In genomic region chr14:105643285-105643957, GRCm38 (mm10) we compare ENCODE assay signal across 25 mouse cellular contexts.
DNase-seq lines count a peak whose midpoint lies in the region; ATAC-seq and TF ChIP-seq lines count a peak whose summit lies in the region.
"Had no signal": no experiment of that assay in that cellular context is flagged by ENCODE, and none has a peak within 500 bp of the region (broad histone marks: within the 10 kb centered on the region; RNA-seq: fewer than 3 reads in every experiment).

No protein-coding gene starts in this region.

- ATAC-seq in hindbrain, embryonic 15.5 days (ENCODE audit: low FRiP score, low read depth) = peak; percentile 79; the same call in 1 of the 2 replicates
- ATAC-seq in hindbrain, embryonic 13.5 days (ENCODE audit: low FRiP score) = no peak; the same call in 1 of the 2 replicates
- ATAC-seq: activated CD4-positive, CD25-positive, alpha-beta regulatory T cell, adult 4 months had no signal

- DNase-seq in left cerebral cortex, adult 2 months (ENCODE audit: extremely low spot score in 1 of 2, low spot score in 2 of 2) = no peak
- DNase-seq in left cerebral cortex, postnatal 25 days (ENCODE audit: low spot score in 2 of 2) = no peak
- DNase-seq in brain, embryonic 14.5 days (ENCODE audit: low read depth) = peak; percentile 69
- DNase-seq in B cell, adult 2 months = no peak
- DNase-seq: adrenal gland, adult 8-10 months; cerebellum, adult 8-10 months; cerebellum, postnatal 25 days; heart, adult 2 months; heart, postnatal 4 days; kidney, adult 2 months; kidney, postnatal 36 days; right cerebral cortex, postnatal 4 days; thymus, adult 18-20 months; thymus, postnatal 25 days had no signal

- no peaks in the 10 kb centered on the region for H3K27me3 ChIP-seq in hindbrain, embryonic 15.5 days
- no peaks in the 10 kb centered on the region for H3K27me3 ChIP-seq in hindbrain, embryonic 13.5 days
- H3K27me3 ChIP-seq: CH12.LX; heart, embryonic 12.5 days; limb, embryonic 13.5 days; lung, embryonic 15.5 days; midbrain, embryonic 12.5 days had no signal

- H3K36me3 ChIP-seq in hindbrain, embryonic 15.5 days = no peaks in the 10 kb centered on the region
- H3K36me3 ChIP-seq in hindbrain, embryonic 13.5 days = no peaks in the 10 kb centered on the region
- H3K36me3 ChIP-seq: heart, embryonic 12.5 days; limb, embryonic 13.5 days; lung, embryonic 15.5 days; midbrain, embryonic 12.5 days had no signal

- TF ChIP-seq CTCF in left cerebral cortex, adult 2 months (IDR thresholded peaks at IDR 0.05) = no peak
- no peak for TF ChIP-seq CTCF in brain, embryonic 14.5 days (IDR thresholded peaks at IDR 0.05; ENCODE audit: borderline replicate concordance, extremely low read depth, insufficient read depth, insufficient read length)
- TF ChIP-seq CTCF in cortical plate, adult 2 months (IDR thresholded peaks at IDR 0.05; ENCODE audit: extremely low read depth, insufficient read depth, low read length) = no peak

- H3K4me1 ChIP-seq in hindbrain, embryonic 15.5 days (replicated peaks) = no peaks in the 10 kb centered on the region
- H3K4me1 ChIP-seq in hindbrain, embryonic 13.5 days (replicated peaks) = no peaks in the 10 kb centered on the region
- H3K4me1 ChIP-seq in cortical plate, adult 2 months (ENCODE audit: control insufficient read depth, insufficient read depth, low read length) = 0 out of 2 replicates have a peak, but pooled peaks cover 2% of the 10 kb centered on the region
- H3K4me1 ChIP-seq: heart, embryonic 12.5 days; lung, embryonic 15.5 days; midbrain, embryonic 12.5 days had no signal

- no peak for TF ChIP-seq POLR2A in brain, embryonic 14.5 days (IDR thresholded peaks at IDR 0.05; ENCODE audit: borderline replicate concordance, extremely low read depth, insufficient read depth, insufficient read length, poor library complexity, severe bottlenecking)
- TF ChIP-seq POLR2A in cortical plate, adult 2 months (IDR thresholded peaks at IDR 0.05; ENCODE audit: extremely low read depth, insufficient read depth, low read length) = no peak

- H3K27ac ChIP-seq in hindbrain, embryonic 15.5 days (replicated peaks) = peak overlapping the region; percentile 62
- H3K27ac ChIP-seq in hindbrain, embryonic 13.5 days = no peak overlapping the region
- peak overlapping the region; percentile 61 for H3K27ac ChIP-seq in left cerebral cortex, adult 2 months
- peak overlapping the region; percentile 60; the same call in 1 of the 2 replicates for H3K27ac ChIP-seq in cortical plate, adult 2 months (ENCODE audit: insufficient read depth, low read length)
- H3K27ac ChIP-seq: heart, adult 2 months; limb, embryonic 13.5 days; lung, embryonic 15.5 days; midbrain, embryonic 12.5 days; stomach, postnatal 0 days had no signal

- no peak overlapping the region for H3K9ac ChIP-seq in hindbrain, embryonic 15.5 days
- no peak overlapping the region for H3K9ac ChIP-seq in hindbrain, embryonic 13.5 days
- H3K9ac ChIP-seq: heart, embryonic 12.5 days; limb, embryonic 13.5 days; lung, embryonic 15.5 days; midbrain, embryonic 12.5 days had no signal

- intact Hi-C loops in left cerebral cortex, adult 2 months (cut with DNase I) = no loop called here
- intact Hi-C loops in left cerebral cortex, postnatal 25 days (cut with DNase I) = no loop called here

- 62% methylated on average over 7 of the region's 7 CpGs for WGBS in hindbrain, embryonic 15.5 days
- WGBS in hindbrain, embryonic 13.5 days = 74% methylated on average over 7 of the region's 7 CpGs

- no peaks in the 10 kb centered on the region for H3K9me3 ChIP-seq in hindbrain, embryonic 15.5 days
- no peaks in the 10 kb centered on the region for H3K9me3 ChIP-seq in hindbrain, embryonic 13.5 days
- H3K9me3 ChIP-seq: heart, embryonic 12.5 days; limb, embryonic 13.5 days; lung, embryonic 15.5 days; midbrain, embryonic 12.5 days had no signal

- no peak overlapping the region for H3K4me2 ChIP-seq in hindbrain, embryonic 15.5 days
- no peak overlapping the region for H3K4me2 ChIP-seq in hindbrain, embryonic 13.5 days
- H3K4me2 ChIP-seq: heart, embryonic 12.5 days; limb, embryonic 13.5 days; liver, embryonic 11.5 days; lung, embryonic 15.5 days; midbrain, embryonic 12.5 days had no signal

- no peak overlapping the region for H3K4me3 ChIP-seq in hindbrain, embryonic 15.5 days
- H3K4me3 ChIP-seq in hindbrain, embryonic 13.5 days = no peak overlapping the region
- peak overlapping the region; percentile 23; the same call in 1 of the 2 replicates for H3K4me3 ChIP-seq in left cerebral cortex, adult 2 months
- peak overlapping the region; percentile 24; the same call in 1 of the 2 replicates for H3K4me3 ChIP-seq in cortical plate, adult 2 months (ENCODE audit: insufficient read depth, low read length)
- H3K4me3 ChIP-seq: heart, adult 2 months; heart, embryonic 12.5 days; limb, embryonic 13.5 days; lung, embryonic 15.5 days; midbrain, embryonic 12.5 days had no signal

Comparison
In these comparisons a context has a peak if more than half of its experiments do, and no peak if none do; other contexts are left out.
1. H3K4me3 ChIP-seq: peak in left cerebral cortex, adult 2 months (single experiment) and cortical plate, adult 2 months (single experiment); none in hindbrain, embryonic 15.5 days (single experiment) and hindbrain, embryonic 13.5 days (single experiment).